Comparison of ENCODE assay signal across 8 mouse cellular contexts in the genomic region with DNA sequence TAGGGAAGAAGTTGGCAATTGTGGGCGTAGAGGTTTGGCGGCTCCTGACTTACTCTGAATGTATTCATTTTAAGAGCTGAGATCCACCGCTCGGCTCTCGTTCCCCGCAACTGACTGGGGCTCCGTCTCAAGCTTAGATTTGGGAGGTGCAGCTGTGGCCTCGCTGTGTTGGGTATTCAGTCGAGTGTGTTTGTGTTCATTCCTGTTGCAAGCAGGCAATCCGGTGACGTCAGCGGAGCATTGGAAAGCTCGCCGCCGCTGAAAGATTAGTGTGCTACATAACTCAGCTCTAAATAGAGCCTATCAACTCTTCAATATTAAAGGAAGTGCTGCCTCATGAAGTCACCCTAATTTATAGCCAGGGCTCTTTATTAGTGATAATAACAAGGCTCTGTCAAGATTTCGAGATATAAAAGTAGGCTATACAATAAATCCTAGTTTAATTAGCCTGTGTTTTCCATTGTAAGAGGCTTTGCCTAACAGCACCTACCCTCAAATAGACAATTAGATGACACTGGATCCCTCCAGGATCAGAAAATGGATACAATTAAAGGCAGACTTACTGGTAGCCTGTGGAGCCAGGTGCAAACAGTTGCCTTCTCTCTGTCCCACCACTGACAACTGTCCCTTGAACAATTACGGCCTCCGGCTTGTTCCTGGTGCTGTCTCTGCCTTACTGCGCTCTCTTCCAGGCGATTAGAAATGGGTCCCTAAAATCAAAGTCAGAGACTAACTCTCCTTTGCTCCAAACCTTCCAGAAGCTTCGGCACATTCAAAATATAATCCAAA. TPM values are rescaled to one million over a fixed set of nuclear protein-coding genes. Genes with fewer than 3 reads are reported as not detected.
A peak's percentile ranks its signal among the peaks of the same experiment; 100 is the strongest.
DNase-seq lines count a peak whose midpoint lies in the region; ATAC-seq lines count a peak whose summit lies in the region.

No protein-coding gene starts in this region.

- WGBS in midbrain, embryonic 13.5 days, result 75% methylated on average over 21 of the region's 21 CpGs

- DNase-seq in adrenal gland, adult 2 months, result peak; percentile 29
- no peak for DNase-seq in adrenal gland, postnatal 4 days (ENCODE audit: low spot score in 2 of 2)
- peak; percentile 19 to 42 for DNase-seq in kidney, postnatal 36 days
- no peak for DNase-seq in kidney, adult 9 months
- peak; percentile 31 to 48 for DNase-seq in frontal cortex, postnatal 36 days (ENCODE audit: low spot score in 2 of 2)
- no peak for DNase-seq in T-cell, adult 2 months (ENCODE audit: low spot score)
- DNase-seq in spleen, postnatal 4 days (ENCODE audit: low spot score in 2 of 2), result no peak

- H3K9ac ChIP-seq in midbrain, embryonic 13.5 days (replicated peaks), result no peak overlapping the region

- H3K27ac ChIP-seq in midbrain, embryonic 13.5 days, result no peak overlapping the region

- ATAC-seq in midbrain, embryonic 13.5 days, result peak; percentile 60; the same call in 1 of the 2 replicates

- no peaks in the 10 kb centered on the region for H3K27me3 ChIP-seq in midbrain, embryonic 13.5 days

- no peaks in the 10 kb centered on the region for H3K4me1 ChIP-seq in midbrain, embryonic 13.5 days (replicated peaks)

- no peaks in the 10 kb centered on the region for H3K36me3 ChIP-seq in midbrain, embryonic 13.5 days

- no peaks in the 10 kb centered on the region for H3K9me3 ChIP-seq in midbrain, embryonic 13.5 days

- H3K4me2 ChIP-seq in midbrain, embryonic 13.5 days (replicated peaks), result peak overlapping the region; percentile 38

- no peak overlapping the region for H3K4me3 ChIP-seq in midbrain, embryonic 13.5 days (replicated peaks)

RNA-seq across cellular contexts. Expression of gene Fez2, which starts 36.4 kb away (rescaled TPM):
- 10 to 100 TPM; 59.1 to 70.7 TPM for total RNA-seq in adrenal gland, adult 2 months (2021)
- polyA plus RNA-seq in adrenal gland, adult 2 months (2012; rRNA removed), result 31.5 and 38.3 TPM in 2 replicates
- total RNA-seq in adrenal gland, postnatal 4 days (2021), result 10 to 100 TPM; 51.6 to 52.2 TPM
- polyA plus RNA-seq in midbrain, embryonic 13.5 days (2015; fragmentation: Nextera tagmentation; extraction: Ambion mirVana), result 35.3 and 38.1 TPM in 2 replicates

RNA-seq across cellular contexts. Expression of gene Vit, which starts 53.5 kb away (rescaled TPM):
- total RNA-seq in adrenal gland, adult 2 months (2021), result 1 to 10 TPM; 1.3 to 2.8 TPM
- polyA plus RNA-seq in adrenal gland, adult 2 months (2012; rRNA removed), result 1.0 and 1.4 TPM in 2 replicates
- total RNA-seq in adrenal gland, postnatal 4 days (2021), result 1 to 10 TPM; 2.5 to 3.0 TPM
- polyA plus RNA-seq in midbrain, embryonic 13.5 days (2015; fragmentation: Nextera tagmentation; extraction: Ambion mirVana), result 14.6 and 16.1 TPM in 2 replicates

Comparison
In these comparisons a context has a peak if more than half of its experiments do, and no peak if none do; other contexts are left out.
1. DNase-seq: peak in adrenal gland, adult 2 months (single experiment), kidney, postnatal 36 days (2 of 2) and frontal cortex, postnatal 36 days (2 of 2); none in adrenal gland, postnatal 4 days (0 of 2), kidney, adult 9 months (single experiment), T-cell, adult 2 months (single experiment) and spleen, postnatal 4 days (0 of 2).